Mouse (Mus musculus): ENCODE results near the gene Atg4b. TPM values are rescaled to one million over a fixed set of nuclear protein-coding genes. Genes with fewer than 3 reads are reported as not detected.
A peak's percentile ranks its signal among the peaks of the same experiment; 100 is the strongest.

The Atg4b gene
- polyA plus RNA-seq, 1 experiment from 2014 or later = 104 TPM

DNA sequence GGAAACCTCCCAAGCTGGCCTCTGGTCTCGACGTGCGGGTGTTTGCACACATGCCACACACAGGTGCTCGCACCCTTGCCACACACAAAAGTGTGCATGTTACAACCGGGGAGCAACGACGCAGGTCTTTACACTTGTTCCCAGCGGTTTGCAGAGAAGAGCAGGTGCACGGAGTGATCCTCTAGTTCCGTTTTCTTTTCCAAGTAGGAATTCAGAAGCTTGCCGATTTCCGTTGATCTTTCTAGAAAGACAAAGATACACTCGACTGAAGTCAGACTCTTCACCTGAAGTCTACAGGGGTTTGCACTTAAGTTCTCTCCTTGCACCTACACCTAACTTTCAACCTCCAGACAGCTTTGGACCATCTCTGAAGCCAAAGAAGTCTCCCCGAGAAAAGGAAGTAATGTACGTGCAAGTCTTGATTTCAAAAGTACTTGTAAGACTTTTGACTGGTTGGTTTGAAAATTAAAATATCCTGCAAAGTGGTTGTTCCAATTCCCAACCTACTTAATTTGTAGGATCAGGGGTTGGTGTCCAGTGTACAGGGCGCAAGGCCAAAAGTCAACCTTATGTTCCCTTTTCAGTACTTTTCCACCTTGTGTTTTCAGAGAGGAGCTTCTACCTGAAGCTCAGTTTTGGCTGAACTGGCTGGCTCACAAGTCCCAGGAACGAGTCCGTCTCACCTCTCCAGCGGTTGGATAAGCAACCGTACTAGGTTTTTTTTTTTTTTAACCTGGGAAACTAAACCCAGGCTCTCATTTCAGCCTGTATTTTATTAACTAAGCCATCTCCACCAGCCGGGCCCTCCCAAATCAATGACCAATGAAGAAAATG is 49.6 kb downstream of the Atg4b start:
- Histone ChIP-seq H3K9me3 (ENCODE audit: control insufficient read depth, low read length) (no peaks in the 10 kb centered on the region), H3K36me3 (ENCODE audit: control insufficient read depth, insufficient read depth, low read length) (peaks cover 3% of the 10 kb centered on the region; the same call in 1 of the 2 replicates), H3K4me2 (ENCODE audit: low read depth, severe bottlenecking) (peak overlapping the region; percentile 65), H3K27me3 (ENCODE audit: control insufficient read depth, insufficient read depth, low read length) (no peaks in the 10 kb centered on the region), H3K4me1 (ENCODE audit: control insufficient read depth, insufficient read depth, low read length) (peaks cover 4% of the 10 kb centered on the region), H3K9ac (ENCODE audit: low read length) (peak overlapping the region; percentile 77), H3K27ac (replicated peaks; ENCODE audit: low read depth, low read length) (peak overlapping the region; percentile 48; the same call in 1 of the 2 replicates), H3K4me3 (ENCODE audit: low read depth, low read length) (peak overlapping the region; percentile 68)
- DNase-seq (ENCODE audit: low spot score) (no peak), ATAC-seq (ENCODE audit: insufficient number of reproducible peaks, low FRiP score, low TSS enrichment, low read depth) (no peak)
- WGBS = 74% methylated on average over 21 of the region's 21 CpGs

DNA sequence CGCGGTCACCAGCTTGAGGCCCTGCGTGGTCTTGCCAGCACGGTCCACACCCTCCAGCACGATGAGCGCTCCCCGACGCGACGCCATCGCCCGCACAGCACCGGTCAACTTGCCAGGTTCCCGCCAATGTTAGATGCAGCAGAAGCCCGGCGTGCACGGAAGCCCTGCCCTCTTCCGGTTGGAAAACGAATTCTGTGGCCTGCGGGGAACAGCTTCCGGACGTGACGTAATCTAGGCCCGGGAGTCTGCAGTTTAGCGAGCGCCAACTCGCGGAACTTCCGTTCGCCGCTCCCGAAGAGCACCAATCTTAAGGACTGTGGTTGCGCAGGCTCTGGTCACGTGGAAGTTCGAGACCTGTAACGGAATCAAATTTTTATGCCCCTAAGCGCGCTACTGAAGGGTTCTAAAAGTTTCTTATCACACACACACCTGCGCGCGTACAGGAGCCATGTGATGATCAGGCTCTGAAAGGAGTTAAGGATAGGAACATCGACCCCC is 50.5 kb downstream of the Atg4b start, which contains the start of gene Dtymk:
Gene Dtymk (minus strand): TSS at position 194 of the 498 bp plus-strand sequence.
- H3K27ac ChIP-seq (replicated peaks; ENCODE audit: low read depth, low read length) = peak within 1 kb of the TSS; percentile 48
- peaks cover 6% of the 10 kb centered on the region; the same call in 1 of the 2 replicates for H3K36me3 ChIP-seq (ENCODE audit: control insufficient read depth, insufficient read depth, low read length)
- H3K4me2 ChIP-seq (ENCODE audit: low read depth, severe bottlenecking) = peak within 1 kb of the TSS; percentile 65
- peak within 1 kb of the TSS; percentile 77 for H3K9ac ChIP-seq (ENCODE audit: low read length)
- DNase-seq (ENCODE audit: low spot score) (peak; percentile 96), ATAC-seq (ENCODE audit: insufficient number of reproducible peaks, low FRiP score, low TSS enrichment, low read depth) (peak; percentile 67)
- peaks cover 4% of the 10 kb centered on the region for H3K4me1 ChIP-seq (ENCODE audit: control insufficient read depth, insufficient read depth, low read length)
- peak within 1 kb of the TSS; percentile 68 for H3K4me3 ChIP-seq (ENCODE audit: low read depth, low read length)
- under 1% methylated on average over 42 of the region's 42 CpGs for WGBS
- H3K27me3 ChIP-seq (ENCODE audit: control insufficient read depth, insufficient read depth, low read length) = no peaks in the 10 kb centered on the region
- no peaks in the 10 kb centered on the region for H3K9me3 ChIP-seq (ENCODE audit: control insufficient read depth, low read length)

DNA sequence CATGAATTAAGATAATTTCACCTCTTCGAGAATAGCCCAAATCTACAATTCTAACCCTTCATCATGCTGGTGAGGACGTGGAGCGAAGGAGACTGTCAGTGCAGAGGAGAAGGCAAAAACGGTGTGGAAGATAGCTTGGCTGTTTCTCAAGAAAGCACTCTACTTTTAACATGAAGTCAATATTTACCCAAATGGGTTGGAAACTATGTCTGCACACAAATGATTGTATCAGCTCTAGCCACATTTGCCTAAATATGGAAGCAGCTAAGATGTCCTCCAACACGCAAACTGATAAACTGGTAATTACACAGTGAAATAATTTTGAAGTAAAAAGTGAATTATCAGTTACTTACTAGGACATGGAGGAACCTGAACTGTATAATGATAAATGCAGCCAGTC is 51.5 kb downstream of the Atg4b start:
- ATAC-seq (ENCODE audit: insufficient number of reproducible peaks, low FRiP score, low TSS enrichment, low read depth) (no peak), DNase-seq (ENCODE audit: low spot score) (no peak)
- H3K4me3 ChIP-seq (ENCODE audit: low read depth, low read length) = peak overlapping the region; percentile 68
- no peak overlapping the region for H3K9ac ChIP-seq (ENCODE audit: low read length)
- no peak overlapping the region for H3K27ac ChIP-seq (replicated peaks; ENCODE audit: low read depth, low read length)
- peaks cover 4% of the 10 kb centered on the region for H3K4me1 ChIP-seq (ENCODE audit: control insufficient read depth, insufficient read depth, low read length)
- no peaks in the 10 kb centered on the region for H3K9me3 ChIP-seq (ENCODE audit: control insufficient read depth, low read length)
- WGBS = 85% methylated on average over 5 of the region's 5 CpGs
- peaks cover 6% of the 10 kb centered on the region; the same call in 1 of the 2 replicates for H3K36me3 ChIP-seq (ENCODE audit: control insufficient read depth, insufficient read depth, low read length)
- H3K27me3 ChIP-seq (ENCODE audit: control insufficient read depth, insufficient read depth, low read length) = no peaks in the 10 kb centered on the region
- peak overlapping the region; percentile 75; the same call in 1 of the 2 replicates for H3K4me2 ChIP-seq (ENCODE audit: low read depth, severe bottlenecking)

DNA sequence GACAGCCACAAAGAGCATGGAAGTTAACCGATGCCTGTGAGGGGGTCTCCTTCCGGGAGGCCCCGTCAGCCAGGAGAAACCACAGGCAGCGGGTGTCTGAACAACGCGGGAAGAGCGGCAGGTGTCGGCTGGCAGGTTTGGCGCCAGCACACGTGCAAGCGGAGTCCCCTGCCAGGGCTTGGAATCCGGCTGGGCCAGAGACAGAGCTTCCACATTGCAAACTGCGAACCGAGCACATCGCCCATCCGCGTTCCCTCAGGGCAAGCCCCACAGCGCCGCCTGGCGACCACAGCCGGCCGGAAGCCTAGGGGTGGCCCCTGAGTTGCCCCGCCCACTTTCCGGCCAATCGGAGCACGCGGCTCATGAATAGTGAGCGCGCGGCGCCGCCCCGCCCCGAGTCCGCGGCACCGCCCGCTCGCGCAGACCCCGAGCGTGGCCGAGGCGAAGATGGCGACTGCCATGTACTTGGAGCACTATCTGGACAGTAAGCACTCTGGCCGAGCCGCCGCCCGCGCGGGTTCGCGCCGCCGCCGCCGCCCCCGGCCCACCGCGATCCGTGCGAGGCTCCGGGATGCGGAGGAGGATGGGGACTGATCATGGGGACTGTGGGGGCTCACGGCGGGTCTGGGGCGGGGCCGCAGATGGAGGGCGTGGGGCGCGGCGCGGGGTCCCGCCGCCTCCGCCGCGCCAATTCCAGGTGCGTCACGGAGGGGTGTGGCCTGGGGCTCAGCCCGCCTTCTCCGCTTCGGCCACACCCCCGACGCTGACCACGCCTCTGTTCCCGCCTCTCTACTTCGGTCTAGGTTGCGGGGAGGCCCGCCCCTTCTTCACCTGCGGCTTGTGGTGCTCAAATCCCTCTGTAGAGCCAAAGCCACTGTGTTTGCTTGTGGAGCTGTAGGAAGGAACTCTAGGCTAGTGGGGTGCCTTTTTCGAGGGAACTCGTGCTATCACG is 52.5 kb downstream of the Atg4b start, which contains the start of gene Ing5:
Gene Ing5 (plus strand): TSS at position 410 of the 952 bp plus-strand sequence.
- Histone ChIP-seq H3K4me3 (ENCODE audit: low read depth, low read length) (peak within 1 kb of the TSS; percentile 64), H3K9me3 (ENCODE audit: control insufficient read depth, low read length) (no peaks in the 10 kb centered on the region), H3K4me2 (ENCODE audit: low read depth, severe bottlenecking) (peak within 1 kb of the TSS; percentile 75), H3K4me1 (ENCODE audit: control insufficient read depth, insufficient read depth, low read length) (peaks cover 4% of the 10 kb centered on the region), H3K27ac (replicated peaks; ENCODE audit: low read depth, low read length) (peak within 1 kb of the TSS; percentile 87), H3K27me3 (ENCODE audit: control insufficient read depth, insufficient read depth, low read length) (no peaks in the 10 kb centered on the region), H3K36me3 (ENCODE audit: control insufficient read depth, insufficient read depth, low read length) (peaks cover 9% of the 10 kb centered on the region; the same call in 1 of the 2 replicates), H3K9ac (ENCODE audit: low read length) (peak within 1 kb of the TSS; percentile 86)
- ATAC-seq (ENCODE audit: insufficient number of reproducible peaks, low FRiP score, low TSS enrichment, low read depth) (peak; percentile 94), DNase-seq (ENCODE audit: low spot score) (peak; percentile 100)
- under 1% methylated on average over 80 of the region's 94 CpGs for WGBS

DNA sequence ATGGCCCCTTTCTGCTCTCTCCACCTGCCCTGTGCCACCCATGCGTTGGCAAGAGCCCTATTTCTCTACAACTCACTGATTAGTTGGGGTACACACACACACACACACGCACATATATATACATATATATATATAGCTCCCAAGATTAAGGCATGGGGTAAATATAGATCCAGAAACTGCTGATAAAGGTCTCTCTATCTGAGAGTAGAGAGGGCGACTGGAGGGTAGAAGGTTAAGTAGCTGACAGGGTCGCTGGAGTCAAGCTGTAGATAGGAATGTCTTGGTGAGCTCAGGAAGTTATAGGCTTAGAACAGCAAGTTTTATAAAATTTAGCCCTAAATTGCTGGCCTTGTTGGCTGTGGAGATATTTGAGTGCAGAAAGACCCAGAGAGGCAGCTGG is 53.5 kb downstream of the Atg4b start:
- Histone ChIP-seq H3K27ac (replicated peaks; ENCODE audit: low read depth, low read length) (no peak overlapping the region), H3K9me3 (ENCODE audit: control insufficient read depth, low read length) (no peaks in the 10 kb centered on the region), H3K9ac (ENCODE audit: low read length) (no peak overlapping the region), H3K27me3 (ENCODE audit: control insufficient read depth, insufficient read depth, low read length) (no peaks in the 10 kb centered on the region), H3K4me2 (ENCODE audit: low read depth, severe bottlenecking) (peak overlapping the region; percentile 75), H3K36me3 (ENCODE audit: control insufficient read depth, insufficient read depth, low read length) (peaks cover 5% of the 10 kb centered on the region; the same call in 1 of the 2 replicates), H3K4me1 (ENCODE audit: control insufficient read depth, insufficient read depth, low read length) (peaks cover 4% of the 10 kb centered on the region), H3K4me3 (ENCODE audit: low read depth, low read length) (peak overlapping the region; percentile 64)
- DNase-seq (ENCODE audit: low spot score) (no peak), ATAC-seq (ENCODE audit: insufficient number of reproducible peaks, low FRiP score, low TSS enrichment, low read depth) (no peak)
- 86% methylated on average over 4 of the region's 4 CpGs for WGBS

DNA sequence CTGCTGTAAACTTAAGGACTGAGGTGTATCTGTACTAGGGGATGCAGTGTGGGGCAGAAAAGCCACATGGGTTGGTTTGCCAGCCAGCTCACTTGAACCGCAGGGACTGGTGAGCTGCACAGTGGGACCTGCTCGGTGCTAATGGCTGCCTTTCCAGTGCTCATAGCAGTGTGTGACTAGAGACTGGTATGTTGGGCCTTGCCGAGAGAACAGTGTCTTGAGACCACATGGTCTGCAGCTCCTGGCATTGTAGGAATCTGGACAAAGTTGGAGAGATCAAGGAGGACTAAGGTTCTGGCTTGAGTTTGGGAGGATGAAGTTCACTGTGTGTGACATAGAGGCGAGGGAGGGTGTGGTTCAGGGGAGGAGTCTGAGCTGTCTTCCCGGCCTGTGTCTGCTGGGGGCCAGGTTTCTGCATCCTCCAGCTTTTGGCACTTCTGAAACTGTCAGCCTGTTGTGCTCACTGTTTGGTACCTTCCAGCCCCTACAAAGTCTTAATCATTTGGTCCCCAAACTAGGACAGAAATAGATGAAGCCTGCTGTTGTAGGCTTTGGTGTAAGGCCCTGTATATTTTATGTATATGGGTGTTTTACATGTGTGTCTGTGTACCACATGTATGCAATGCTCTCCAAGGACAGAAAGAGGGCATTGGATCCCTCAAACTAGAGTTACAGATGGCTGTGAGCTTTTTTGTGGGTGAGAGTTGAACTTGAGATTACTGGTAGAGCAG is 54.1 kb downstream of the Atg4b start:
- DNase-seq (ENCODE audit: low spot score) (no peak), ATAC-seq (ENCODE audit: insufficient number of reproducible peaks, low FRiP score, low TSS enrichment, low read depth) (no peak)
- no peak overlapping the region for H3K9ac ChIP-seq (ENCODE audit: low read length)
- H3K4me2 ChIP-seq (ENCODE audit: low read depth, severe bottlenecking) = no peak overlapping the region
- no peaks in the 10 kb centered on the region for H3K9me3 ChIP-seq (ENCODE audit: control insufficient read depth, low read length)
- 90% methylated on average over 5 of the region's 5 CpGs for WGBS
- H3K4me1 ChIP-seq (ENCODE audit: control insufficient read depth, insufficient read depth, low read length) = peaks cover 4% of the 10 kb centered on the region
- peaks cover 5% of the 10 kb centered on the region; the same call in 1 of the 2 replicates for H3K36me3 ChIP-seq (ENCODE audit: control insufficient read depth, insufficient read depth, low read length)
- no peak overlapping the region for H3K4me3 ChIP-seq (ENCODE audit: low read depth, low read length)
- no peaks in the 10 kb centered on the region for H3K27me3 ChIP-seq (ENCODE audit: control insufficient read depth, insufficient read depth, low read length)
- H3K27ac ChIP-seq (replicated peaks; ENCODE audit: low read depth, low read length) = no peak overlapping the region

DNA sequence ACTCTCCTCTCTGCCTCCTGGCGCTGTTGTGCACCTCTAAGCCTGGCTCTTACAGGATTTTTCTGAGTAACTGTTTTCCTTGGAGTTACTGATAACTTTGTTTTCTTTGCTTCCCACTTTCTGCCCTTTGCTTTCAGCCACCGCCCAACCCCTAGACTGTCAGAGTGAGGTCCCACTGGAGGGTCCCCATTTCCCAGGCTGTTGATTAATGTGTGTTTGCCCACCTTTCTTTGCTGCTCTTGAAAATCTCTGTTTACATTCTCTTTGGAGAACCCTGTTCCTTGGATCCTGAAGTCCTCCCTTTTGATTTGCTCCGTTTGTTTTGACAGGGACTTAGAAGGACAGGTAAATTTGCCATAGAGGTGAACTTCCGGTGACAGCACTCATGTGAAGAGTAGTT is 57.6 kb downstream of the Atg4b start:
- no peak overlapping the region for H3K27ac ChIP-seq (replicated peaks; ENCODE audit: low read depth, low read length)
- no peaks in the 10 kb centered on the region for H3K9me3 ChIP-seq (ENCODE audit: control insufficient read depth, low read length)
- WGBS = 97% methylated on average over 4 of the region's 4 CpGs
- no peak for DNase-seq (ENCODE audit: low spot score)
- no peak overlapping the region for H3K4me2 ChIP-seq (ENCODE audit: low read depth, severe bottlenecking)
- H3K9ac ChIP-seq (ENCODE audit: low read length) = no peak overlapping the region
- no peak for ATAC-seq (ENCODE audit: insufficient number of reproducible peaks, low FRiP score, low TSS enrichment, low read depth)
- H3K27me3 ChIP-seq (ENCODE audit: control insufficient read depth, insufficient read depth, low read length) = no peaks in the 10 kb centered on the region
- peaks cover 4% of the 10 kb centered on the region for H3K4me1 ChIP-seq (ENCODE audit: control insufficient read depth, insufficient read depth, low read length)
- no peak overlapping the region for H3K4me3 ChIP-seq (ENCODE audit: low read depth, low read length)
- H3K36me3 ChIP-seq (ENCODE audit: control insufficient read depth, insufficient read depth, low read length) = peaks cover 28% of the 10 kb centered on the region

All from limb, embryonic 11.5 days (tissue).